Mouse (Mus musculus) retina, postnatal 7 days (tissue): ENCODE measurements around the gene Snrnp48.

ENCODE experiments used
- DNase-seq: peaks from one replicate; pipeline ENCODE4 v3.0.0-alpha.2; 2012; ENCODE audit warnings: low read depth, low spot score

The Snrnp48 gene

GRCm38 (mm10) chr13:38269055-38269692, 64.4 kb downstream of the Snrnp48 start:
- no peak for DNase-seq

GRCm38 (mm10) chr13:38272624-38273023, 67.9 kb downstream of the Snrnp48 start:
- DNase-seq, result no peak
